Mouse (Mus musculus): Measurements from ENCODE around the gene Sh3pxd2a.

Gene Sh3pxd2a

DNA sequence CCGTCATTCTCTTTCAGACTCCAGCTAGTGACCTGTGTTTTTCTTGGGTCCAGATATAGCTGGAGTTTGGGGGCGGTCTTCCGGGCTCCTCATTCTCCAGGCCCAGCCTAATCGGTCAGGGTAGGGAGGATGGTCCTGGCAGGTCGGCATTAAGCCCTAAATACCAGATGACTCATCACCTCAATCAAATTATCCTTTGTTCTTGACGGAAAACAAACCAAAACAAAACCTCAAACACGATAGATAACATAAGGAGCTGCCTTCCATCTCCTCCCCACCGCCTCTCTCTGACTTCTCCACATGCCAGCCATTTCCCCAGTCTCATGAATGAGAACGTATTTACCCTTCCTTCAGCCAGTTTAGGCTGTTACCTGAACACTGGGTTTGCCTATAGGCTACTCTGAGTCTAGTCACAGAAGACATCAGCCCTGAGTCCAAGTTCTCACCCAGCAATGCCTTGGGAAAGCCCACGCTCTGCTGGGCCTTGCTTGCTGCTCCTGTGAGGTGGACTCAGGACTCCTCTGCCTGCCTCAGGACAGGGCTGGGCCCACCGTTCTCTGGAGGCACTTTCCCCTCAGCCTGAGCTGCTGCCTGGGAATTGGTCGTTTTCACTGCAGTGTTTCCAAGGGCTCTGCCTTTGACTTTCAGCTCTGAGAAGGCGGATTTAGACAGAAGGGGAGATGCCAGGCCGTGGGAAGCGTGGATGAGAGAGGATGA, 241.2 kb downstream of the Sh3pxd2a start:
- DNase-seq, result no peak

DNA sequence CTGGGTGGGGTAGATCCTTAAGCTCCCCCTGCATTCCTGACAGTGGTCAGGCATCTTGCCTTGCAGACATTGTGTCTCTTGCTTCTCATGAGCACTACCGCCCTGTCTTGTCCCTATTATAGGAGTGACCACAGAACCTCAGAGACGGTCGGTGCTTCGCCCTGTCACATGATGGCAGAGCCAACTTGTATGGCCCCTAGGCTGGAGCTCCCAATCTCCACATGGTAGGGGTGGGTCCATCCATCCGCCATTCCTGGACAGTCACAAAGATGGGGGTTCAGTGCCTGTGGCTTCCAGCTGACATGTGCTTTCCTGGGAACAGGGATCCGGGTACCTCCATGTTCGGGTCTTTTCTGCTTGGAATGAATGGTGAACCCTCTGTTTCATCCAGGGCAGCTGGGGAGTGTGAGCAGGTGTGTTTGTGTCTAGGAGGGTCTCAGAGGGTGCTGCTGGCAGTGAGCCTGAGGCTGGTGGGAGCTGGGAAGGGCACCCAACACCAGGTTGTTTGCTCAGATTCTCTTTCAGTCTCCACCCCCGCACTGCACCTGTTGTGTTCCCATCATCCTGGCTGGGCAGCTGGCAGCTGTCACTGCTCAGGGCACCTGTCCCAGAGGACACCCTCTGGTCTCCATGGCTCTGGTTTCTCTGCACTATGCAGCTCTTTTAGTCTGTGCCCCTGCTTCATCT, 241.9 kb downstream of the Sh3pxd2a start:
- no peak for DNase-seq

DNA sequence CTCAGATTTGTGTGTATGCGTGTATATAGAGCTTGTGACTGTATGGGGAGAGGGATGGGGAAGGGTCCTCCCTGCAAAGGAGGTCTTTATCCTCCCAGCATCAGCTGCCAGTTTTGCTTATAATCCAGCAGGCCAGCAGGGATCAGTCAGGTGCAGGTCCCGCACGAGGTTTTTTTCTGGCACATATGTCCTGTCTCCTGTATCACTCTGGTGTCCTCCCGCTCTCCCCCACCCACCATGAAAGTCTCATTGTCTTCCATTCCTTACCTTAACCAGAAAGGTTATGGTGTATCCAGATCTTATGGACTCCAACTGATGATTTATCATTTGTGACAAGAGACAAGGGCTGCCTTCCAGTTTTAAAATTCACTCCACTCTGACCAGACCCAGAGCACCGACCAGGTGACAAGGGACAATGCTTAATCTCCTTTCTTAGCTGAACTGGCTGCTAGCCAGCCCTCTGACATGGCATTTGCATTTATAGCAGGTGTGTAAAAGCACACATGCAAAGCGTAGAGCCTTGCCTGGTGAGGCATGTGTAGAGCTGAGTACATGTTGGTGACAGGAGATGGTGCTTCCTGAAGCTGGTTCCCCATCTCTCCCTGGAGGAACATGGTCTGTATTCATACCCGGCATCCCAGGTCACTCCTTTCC, 242.6 kb downstream of the Sh3pxd2a start:
- no peak for DNase-seq

DNA sequence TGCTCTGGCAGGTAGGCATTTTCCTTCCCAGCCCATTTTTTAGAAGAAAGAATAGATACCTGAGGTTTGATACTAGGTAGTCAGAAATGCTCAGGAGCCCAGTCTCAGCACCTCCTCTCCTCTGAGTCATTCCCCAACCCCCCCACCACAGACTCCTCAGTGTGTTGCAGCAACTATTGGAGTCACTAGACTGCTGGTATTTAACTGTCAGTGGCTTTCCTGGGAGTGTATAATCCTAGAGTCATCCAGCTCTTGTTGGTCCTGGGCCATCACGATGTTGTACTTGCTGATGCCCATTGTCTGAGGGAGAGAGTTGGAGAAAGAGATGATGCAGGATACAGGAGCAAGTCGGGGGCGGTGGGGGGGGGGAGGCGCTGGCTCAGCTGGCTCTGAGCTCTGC, 243.2 kb downstream of the Sh3pxd2a start:
- DNase-seq, result no peak

DNA sequence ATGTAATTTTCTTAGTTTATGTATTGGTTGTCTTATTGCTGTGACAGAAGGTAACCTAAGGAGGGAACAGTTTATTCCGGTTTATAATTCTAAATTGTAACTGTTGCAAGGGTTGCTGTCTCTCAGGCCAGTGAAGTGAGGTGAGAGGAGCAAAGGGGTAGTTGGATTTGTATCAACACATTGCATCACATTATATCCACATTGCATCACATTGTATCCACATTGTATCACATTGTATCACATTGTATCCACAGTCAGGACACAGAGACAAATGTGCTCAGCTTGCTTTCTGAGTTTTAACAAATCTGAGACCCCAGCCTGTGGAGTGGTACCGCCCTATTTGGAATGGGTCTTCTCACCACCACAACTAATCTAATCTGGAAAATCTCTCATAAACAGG, 244.0 kb downstream of the Sh3pxd2a start:
- no peak for DNase-seq

DNA sequence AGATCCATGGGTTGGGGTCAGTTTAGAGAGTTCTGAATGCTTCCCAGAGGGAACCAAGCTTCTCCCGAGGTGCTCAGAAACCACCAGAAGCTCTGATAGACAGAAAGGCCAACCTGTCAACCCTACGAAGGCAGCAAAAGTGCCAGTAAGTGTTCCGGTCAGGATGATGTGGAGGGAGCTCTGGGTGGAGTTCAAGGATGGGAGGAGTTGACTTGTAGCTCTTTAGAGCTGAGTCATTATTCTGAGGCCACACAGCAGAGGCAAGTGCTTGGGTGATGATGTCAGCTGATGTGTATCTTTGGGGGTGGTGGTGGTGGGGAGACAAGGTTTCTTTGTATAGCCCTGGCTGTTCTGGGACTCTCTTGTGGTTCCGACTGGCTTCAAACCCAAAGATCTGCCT, 244.6 kb downstream of the Sh3pxd2a start:
- no peak for DNase-seq

DNA sequence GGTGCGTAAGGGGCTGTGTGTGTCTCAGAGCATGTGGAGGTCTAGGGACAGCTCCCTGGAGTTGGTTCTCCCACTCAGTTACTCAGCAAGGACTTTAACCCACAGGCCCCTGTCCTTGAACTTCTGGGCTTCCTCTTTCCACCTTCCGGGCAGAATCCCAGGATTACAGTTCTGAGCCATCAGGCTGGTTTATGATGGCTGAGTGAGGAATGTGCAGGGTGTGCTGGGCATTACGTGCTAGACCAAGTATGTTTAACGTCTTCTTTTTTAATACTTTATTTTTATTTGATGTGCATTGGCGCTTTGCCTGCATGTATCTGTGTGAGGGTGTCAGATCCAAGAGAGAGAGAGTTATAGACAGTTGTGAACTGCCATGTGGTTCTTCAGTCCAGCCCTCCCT, 247.4 kb downstream of the Sh3pxd2a start:
- DNase-seq, result no peak

DNA sequence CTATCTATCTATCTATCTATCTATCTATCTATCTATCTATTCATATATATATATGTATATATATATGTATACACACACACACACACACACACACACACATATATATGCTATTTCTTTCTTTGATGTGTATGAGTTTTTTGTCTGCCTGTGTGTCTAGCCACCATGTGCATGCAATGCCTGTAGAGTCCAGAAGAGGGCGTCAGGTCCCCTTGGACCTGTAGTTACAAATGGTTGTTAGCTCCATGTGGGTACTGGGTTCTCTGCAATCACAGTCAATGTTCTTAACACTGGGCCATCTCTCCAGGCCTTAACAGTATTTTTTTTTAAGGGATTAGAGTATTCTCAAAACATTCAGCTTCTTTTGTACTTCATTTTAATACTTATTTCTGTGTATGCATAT, 250.7 kb downstream of the Sh3pxd2a start:
- no peak for DNase-seq

DNA sequence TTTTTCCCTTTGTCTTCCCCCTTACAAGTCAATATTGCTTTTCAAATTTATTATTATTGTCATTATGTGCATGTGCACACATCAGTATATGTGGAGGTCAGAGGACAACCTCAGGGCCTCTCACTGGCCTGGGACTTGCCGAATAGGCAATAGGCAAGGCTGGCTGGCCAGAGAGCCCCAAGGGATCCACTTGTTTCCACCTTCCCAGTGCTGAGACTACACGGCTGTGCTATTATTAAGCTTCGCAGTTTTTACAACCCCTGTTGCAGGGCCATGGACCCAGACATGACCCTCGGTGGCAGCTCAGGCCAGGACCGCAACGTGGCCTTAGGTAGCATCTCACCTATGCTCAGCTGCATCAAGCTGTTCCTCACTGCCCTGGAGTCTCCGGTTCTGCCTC, 251.8 kb downstream of the Sh3pxd2a start:
- no peak for DNase-seq

DNA sequence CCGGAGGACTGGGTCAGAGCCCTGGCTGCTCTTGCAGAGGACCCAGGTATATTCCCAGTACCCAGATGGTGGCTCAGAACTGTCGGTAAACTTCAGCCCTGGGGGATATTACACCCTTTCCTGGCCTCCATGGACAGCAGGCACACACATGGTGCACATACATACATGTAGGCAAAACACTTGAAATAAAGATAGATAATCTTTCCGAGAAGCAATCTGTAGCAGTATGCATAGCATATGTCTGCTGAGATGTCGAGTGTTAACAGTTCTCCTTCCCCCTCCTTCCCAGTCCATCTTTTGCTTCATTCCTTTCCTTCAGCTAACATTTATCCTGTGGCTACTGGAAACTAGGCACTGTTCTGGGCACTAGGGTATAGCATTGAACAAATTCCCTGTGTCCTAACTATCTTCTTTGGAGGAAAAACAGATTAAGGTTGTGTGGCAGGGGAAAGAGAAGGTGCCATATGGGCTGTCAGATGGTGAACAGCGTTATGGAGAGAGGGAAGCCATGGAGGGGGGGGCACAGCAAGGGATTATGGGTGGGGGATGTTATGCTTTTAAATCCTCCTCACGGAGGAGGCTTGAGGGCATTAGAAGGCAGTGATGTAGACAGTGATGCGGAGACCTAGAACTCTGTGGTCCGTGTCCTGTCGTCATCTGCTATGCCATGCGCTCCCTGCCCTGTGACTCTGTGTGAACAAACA, 252.4 kb downstream of the Sh3pxd2a start:
- DNase-seq, result peak; percentile 31

DNA sequence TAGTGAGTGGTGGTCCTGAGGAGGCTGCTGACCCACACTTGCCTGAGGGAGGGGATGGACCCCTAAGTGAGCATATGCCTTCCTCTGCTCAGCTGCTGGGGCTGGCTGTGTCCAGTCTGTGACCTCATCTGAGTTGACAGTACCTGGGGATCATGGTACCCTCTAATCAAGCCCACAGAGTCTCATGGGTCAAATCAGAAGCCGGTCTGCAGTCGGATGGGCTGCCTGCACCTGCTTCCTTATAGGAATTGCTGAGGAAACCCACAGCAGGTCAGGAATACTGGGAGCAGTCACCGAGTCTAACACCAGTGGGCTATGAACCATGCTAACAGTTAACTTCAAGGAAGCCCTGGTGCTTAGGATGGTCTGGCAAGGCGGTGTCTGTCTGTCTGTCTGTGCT, 253.8 kb downstream of the Sh3pxd2a start:
- no peak for DNase-seq
